Mouse (Mus musculus) testis, adult 2 months (tissue): ENCODE results near the gene Slc7a14.

ENCODE experiments used
- CTCF ChIP-seq: fragments of 200-500 bp; IDR thresholded peaks from 2 replicates; pipeline ENCODE4 v1.5.1; 2012; ENCODE audit warnings: low read depth, mild to moderate bottlenecking, inconsistent platforms, low read length, moderate library complexity; ENCODE audit not compliant: control insufficient read depth, insufficient read depth, insufficient replicate concordance
- POLR2A ChIP-seq: fragments of 200-500 bp; IDR thresholded peaks from 2 replicates; pipeline ENCODE4 v1.6.1; 2012; ENCODE audit warnings: low read depth, mild to moderate bottlenecking, inconsistent platforms, low read length, moderate library complexity; ENCODE audit not compliant: control insufficient read depth

DNA sequence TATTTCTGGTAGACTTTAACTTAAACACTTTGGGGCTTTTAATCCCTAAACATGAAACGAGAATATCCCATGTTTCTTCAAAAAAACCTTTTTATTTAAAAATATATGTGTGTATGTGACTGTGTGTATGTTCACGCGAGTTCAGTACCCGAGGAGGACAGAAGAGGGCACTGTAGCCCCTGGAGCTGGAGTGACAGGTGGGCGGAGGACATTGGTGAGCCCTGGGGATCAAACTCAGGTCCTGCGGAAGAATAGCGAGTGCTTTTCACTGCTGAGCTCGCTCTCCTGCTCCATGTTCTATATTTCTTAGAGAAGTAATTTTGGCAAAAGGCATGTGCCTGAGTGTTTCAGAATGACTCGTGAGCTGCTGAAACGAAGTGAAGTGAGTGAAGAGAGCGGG, 106.2 kb downstream of the Slc7a14 start:
- TF ChIP-seq POLR2A (no peak), CTCF (no peak)
